Mouse (Mus musculus): ENCODE measurements around the gene Cdkal1. TPM values are rescaled to one million over a fixed set of nuclear protein-coding genes. Genes with fewer than 3 reads are reported as not detected.

The Cdkal1 gene
- polyA plus RNA-seq, 1 experiment, result 4.4 TPM

DNA sequence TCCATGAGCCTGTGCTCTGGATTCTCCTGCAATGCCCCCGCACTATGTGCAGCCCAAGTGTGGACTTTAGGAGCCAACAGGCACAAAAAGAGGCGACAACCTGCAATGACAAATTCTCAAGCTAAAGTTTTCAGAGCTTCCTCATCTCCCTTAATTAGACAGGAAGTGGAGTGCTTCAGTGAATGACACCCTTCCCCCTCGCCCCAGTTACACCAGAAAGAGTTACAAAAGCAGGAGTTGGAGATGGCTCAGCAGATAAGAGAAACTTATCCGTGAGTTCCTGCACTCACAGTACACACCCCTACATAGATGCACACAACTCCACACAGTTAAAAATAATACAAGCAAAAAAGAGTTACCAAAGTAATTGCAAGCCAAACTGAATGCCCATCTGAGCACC is 620.4 kb downstream of the Cdkal1 start:
- Histone ChIP-seq H3K27ac (ENCODE audit: insufficient read depth, low read depth, low read length) (no peak overlapping the region), H3K36me3 (ENCODE audit: control insufficient read depth, insufficient read depth, low read length) (no peaks in the 10 kb centered on the region), H3K4me3 (ENCODE audit: insufficient read depth, low read depth, low read length) (no peak overlapping the region), H3K27me3 (replicated peaks; ENCODE audit: control insufficient read depth, insufficient read depth, low read length) (no peaks in the 10 kb centered on the region), H3K4me1 (ENCODE audit: control insufficient read depth, insufficient read depth, low read length) (no peaks in the 10 kb centered on the region)
- no peak for DNase-seq
- TF ChIP-seq CTCF (conservative IDR thresholded peaks at IDR 0.05; ENCODE audit: insufficient read depth, insufficient read length, low read depth, low read length) (no peak), POLR2A (IDR thresholded peaks at IDR 0.05; ENCODE audit: low read depth, low read length) (no peak)
- 68% methylated on average over 4 of the region's 4 CpGs for WGBS

DNA sequence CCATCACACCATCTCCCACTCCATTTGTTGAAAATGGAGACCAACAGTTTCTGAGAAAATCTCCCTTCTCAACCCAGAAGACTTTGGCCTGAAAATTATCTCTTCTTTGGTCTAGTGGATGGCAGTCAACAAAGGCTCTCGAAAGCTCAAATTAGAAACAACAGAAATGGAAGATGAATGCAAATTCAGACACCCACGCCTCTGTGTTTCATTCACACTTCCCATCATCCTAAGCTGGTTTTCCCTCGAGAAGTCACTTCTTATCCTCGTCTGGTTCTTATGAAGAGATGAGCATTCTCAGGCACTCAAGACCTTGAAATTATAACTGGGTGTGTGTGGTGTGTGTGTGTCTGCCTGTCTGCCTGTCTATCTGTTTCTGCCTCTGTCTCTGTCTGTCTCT is 621.0 kb downstream of the Cdkal1 start:
- Histone ChIP-seq H3K4me1 (ENCODE audit: control insufficient read depth, insufficient read depth, low read length) (no peaks in the 10 kb centered on the region), H3K4me3 (ENCODE audit: insufficient read depth, low read depth, low read length) (no peak overlapping the region), H3K27me3 (replicated peaks; ENCODE audit: control insufficient read depth, insufficient read depth, low read length) (no peaks in the 10 kb centered on the region), H3K36me3 (ENCODE audit: control insufficient read depth, insufficient read depth, low read length) (no peaks in the 10 kb centered on the region), H3K27ac (ENCODE audit: insufficient read depth, low read depth, low read length) (no peak overlapping the region)
- 91% methylated on average over 4 of the region's 4 CpGs for WGBS
- no peak for TF ChIP-seq POLR2A (IDR thresholded peaks at IDR 0.05; ENCODE audit: low read depth, low read length)
- no peak for TF ChIP-seq CTCF (conservative IDR thresholded peaks at IDR 0.05; ENCODE audit: insufficient read depth, insufficient read length, low read depth, low read length)
- DNase-seq, result no peak

DNA sequence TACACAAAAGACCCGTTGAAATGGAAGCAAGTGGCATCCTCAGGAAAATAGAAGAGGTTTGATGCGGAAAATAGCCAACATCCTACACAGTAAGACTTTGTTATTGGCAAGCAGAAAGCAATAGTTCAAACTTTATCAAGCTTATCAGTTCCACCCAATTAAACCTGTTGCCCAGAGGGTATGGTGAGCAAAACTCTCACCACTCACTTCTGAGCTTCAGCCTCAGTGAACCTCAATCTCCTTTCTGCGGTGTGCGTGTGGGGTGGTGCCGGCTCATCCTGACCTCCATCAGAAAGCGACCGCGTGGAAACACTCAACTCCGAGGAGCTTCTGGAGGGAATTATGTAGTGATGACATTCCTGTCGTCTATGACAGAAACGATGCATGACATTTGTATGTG is 621.5 kb downstream of the Cdkal1 start:
- Histone ChIP-seq H3K27ac (ENCODE audit: insufficient read depth, low read depth, low read length) (no peak overlapping the region), H3K27me3 (replicated peaks; ENCODE audit: control insufficient read depth, insufficient read depth, low read length) (no peaks in the 10 kb centered on the region), H3K4me1 (ENCODE audit: control insufficient read depth, insufficient read depth, low read length) (no peaks in the 10 kb centered on the region), H3K4me3 (ENCODE audit: insufficient read depth, low read depth, low read length) (no peak overlapping the region), H3K36me3 (ENCODE audit: control insufficient read depth, insufficient read depth, low read length) (no peaks in the 10 kb centered on the region)
- no peak for DNase-seq
- WGBS, result 31% methylated on average over 11 of the region's 11 CpGs
- TF ChIP-seq CTCF (conservative IDR thresholded peaks at IDR 0.05; ENCODE audit: insufficient read depth, insufficient read length, low read depth, low read length) (no peak), POLR2A (IDR thresholded peaks at IDR 0.05; ENCODE audit: low read depth, low read length) (no peak)

GRCm38 (mm10) chr13:29232681-29233080 is 622.8 kb downstream of the Cdkal1 start:
- peak; percentile 71 for DNase-seq
- Histone ChIP-seq H3K27me3 (replicated peaks; ENCODE audit: control insufficient read depth, insufficient read depth, low read length) (no peaks in the 10 kb centered on the region), H3K4me3 (ENCODE audit: insufficient read depth, low read depth, low read length) (no peak overlapping the region), H3K27ac (ENCODE audit: insufficient read depth, low read depth, low read length) (no peak overlapping the region), H3K36me3 (ENCODE audit: control insufficient read depth, insufficient read depth, low read length) (no peaks in the 10 kb centered on the region), H3K4me1 (ENCODE audit: control insufficient read depth, insufficient read depth, low read length) (no peaks in the 10 kb centered on the region)
- WGBS, result 21% methylated on average over 4 of the region's 4 CpGs
- TF ChIP-seq POLR2A (IDR thresholded peaks at IDR 0.05; ENCODE audit: low read depth, low read length) (no peak), CTCF (conservative IDR thresholded peaks at IDR 0.05; ENCODE audit: insufficient read depth, insufficient read length, low read depth, low read length) (no peak)

DNA sequence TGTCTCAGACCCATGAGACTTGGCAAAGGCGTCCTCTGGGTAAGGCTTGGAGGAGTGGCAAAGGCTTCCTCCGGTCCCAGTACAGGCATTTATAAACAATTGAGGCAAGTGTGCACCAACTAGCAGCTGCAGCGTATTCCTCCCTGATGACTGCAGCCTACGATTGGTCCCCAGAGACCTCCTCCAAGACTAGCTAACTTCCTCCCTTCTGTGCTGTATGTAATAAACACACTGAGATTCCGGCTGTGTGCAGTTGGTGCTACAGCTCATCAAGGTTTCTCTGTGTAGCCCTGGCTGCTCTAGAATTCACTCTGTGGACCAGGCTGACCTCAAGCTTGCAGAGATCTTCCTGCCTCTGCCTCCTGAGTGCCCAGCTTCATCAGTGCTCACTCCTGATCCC is 630.7 kb downstream of the Cdkal1 start:
- no peaks in the 10 kb centered on the region for H3K4me1 ChIP-seq (ENCODE audit: control insufficient read depth, insufficient read depth, low read length)

GRCm38 (mm10) chr13:29222261-29222838 is 633.1 kb downstream of the Cdkal1 start:
- Histone ChIP-seq H3K27ac (ENCODE audit: insufficient read depth, low read depth, low read length) (no peak overlapping the region), H3K27me3 (replicated peaks; ENCODE audit: control insufficient read depth, insufficient read depth, low read length) (no peaks in the 10 kb centered on the region), H3K36me3 (ENCODE audit: control insufficient read depth, insufficient read depth, low read length) (no peaks in the 10 kb centered on the region), H3K4me1 (ENCODE audit: control insufficient read depth, insufficient read depth, low read length) (no peaks in the 10 kb centered on the region), H3K4me3 (ENCODE audit: insufficient read depth, low read depth, low read length) (no peak overlapping the region)
- DNase-seq, result no peak
- TF ChIP-seq POLR2A (IDR thresholded peaks at IDR 0.05; ENCODE audit: low read depth, low read length), result no peak
- no peak for TF ChIP-seq CTCF (conservative IDR thresholded peaks at IDR 0.05; ENCODE audit: insufficient read depth, insufficient read length, low read depth, low read length)
- 36% methylated on average over 10 of the region's 10 CpGs for WGBS

More for the DNA sequence above, 630.7 kb downstream of the Cdkal1 start:
- 71% methylated on average over 5 of the region's 5 CpGs for WGBS
- no peak for DNase-seq
- H3K36me3 ChIP-seq (ENCODE audit: control insufficient read depth, insufficient read depth, low read length), result no peaks in the 10 kb centered on the region
- H3K4me3 ChIP-seq (ENCODE audit: insufficient read depth, low read depth, low read length), result no peak overlapping the region
- H3K27me3 ChIP-seq (replicated peaks; ENCODE audit: control insufficient read depth, insufficient read depth, low read length), result no peaks in the 10 kb centered on the region
- TF ChIP-seq POLR2A (IDR thresholded peaks at IDR 0.05; ENCODE audit: low read depth, low read length) (no peak), CTCF (conservative IDR thresholded peaks at IDR 0.05; ENCODE audit: insufficient read depth, insufficient read length, low read depth, low read length) (no peak)
- no peak overlapping the region for H3K27ac ChIP-seq (ENCODE audit: insufficient read depth, low read depth, low read length)

DNA sequence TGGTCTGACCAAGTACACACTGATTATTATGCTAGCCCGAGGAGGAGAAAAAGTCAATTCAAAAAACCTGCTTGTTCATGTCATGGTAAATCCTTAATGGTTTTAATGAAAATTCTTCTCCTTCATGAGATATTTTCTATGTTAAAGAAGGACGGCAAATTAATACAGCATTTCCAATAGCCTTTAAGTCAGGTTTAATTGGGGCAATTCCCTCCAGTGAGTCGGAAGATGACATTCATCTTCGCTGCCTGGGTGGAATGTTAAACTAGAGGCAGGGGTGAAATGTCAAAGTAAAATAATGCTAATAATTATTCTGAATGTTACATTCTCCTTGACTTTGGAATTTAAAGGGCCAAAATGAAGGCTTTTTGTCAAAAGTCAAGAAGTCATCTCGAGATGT is 633.8 kb downstream of the Cdkal1 start:
- no peak for DNase-seq
- 73% methylated on average over 5 of the region's 5 CpGs for WGBS
- no peaks in the 10 kb centered on the region for H3K27me3 ChIP-seq (replicated peaks; ENCODE audit: control insufficient read depth, insufficient read depth, low read length)
- H3K4me3 ChIP-seq (ENCODE audit: insufficient read depth, low read depth, low read length), result no peak overlapping the region
- no peaks in the 10 kb centered on the region for H3K36me3 ChIP-seq (ENCODE audit: control insufficient read depth, insufficient read depth, low read length)
- H3K4me1 ChIP-seq (ENCODE audit: control insufficient read depth, insufficient read depth, low read length), result no peaks in the 10 kb centered on the region
- TF ChIP-seq POLR2A (IDR thresholded peaks at IDR 0.05; ENCODE audit: low read depth, low read length) (no peak), CTCF (conservative IDR thresholded peaks at IDR 0.05; ENCODE audit: insufficient read depth, insufficient read length, low read depth, low read length) (no peak)
- H3K27ac ChIP-seq (ENCODE audit: insufficient read depth, low read depth, low read length), result no peak overlapping the region
